Mouse (Mus musculus): ENCODE data around the gene Uhrf1bp1. TPM values are rescaled to one million over a fixed set of nuclear protein-coding genes. Genes with fewer than 3 reads are reported as not detected.

The Uhrf1bp1 gene
- total RNA-seq, 1 experiment, result 16.5 TPM

- no peaks in the 10 kb centered on the region; a peak in 1 of 4 replicates for H3K4me1 ChIP-seq (ENCODE audit: control insufficient read depth in 2 of 2, insufficient read depth in 2 of 2, low read length in 2 of 2, poor library complexity in 1 of 2)
- no peak within 1 kb of the TSS; the same call in 1 of the 2 replicates for H3K27ac ChIP-seq (ENCODE audit: insufficient read depth, low read depth, low read length, poor library complexity, severe bottlenecking)
- in situ Hi-C loops (cut with MboI; ENCODE audit: low sequenced_read_pairs in 2 of 2, unreplicated experiment in 2 of 2), result no loop called here
- peak within 1 kb of the TSS; percentile 82 for H3K9ac ChIP-seq (ENCODE audit: insufficient read depth, low read depth, low read length, poor library complexity, severe bottlenecking)
- H3K4me3 ChIP-seq (ENCODE audit: insufficient read depth in 1 of 2, low read depth in 1 of 2, low read length in 2 of 2, poor library complexity in 1 of 2, severe bottlenecking in 1 of 2), result peak within 1 kb of the TSS; percentile 76 to 89
- no peak for TF ChIP-seq HCFC1 (IDR thresholded peaks at IDR 0.05; ENCODE audit: borderline replicate concordance, insufficient read depth, low read length)
- no peak for TF ChIP-seq CHD2 (IDR thresholded peaks at IDR 0.05; ENCODE audit: low read depth, low read length)
- TF ChIP-seq ZNF384 (IDR thresholded peaks at IDR 0.05; ENCODE audit: low read depth, low read length), result no peak
- no peak for TF ChIP-seq MAFK (IDR thresholded peaks at IDR 0.05; ENCODE audit: insufficient read depth, low read depth, low read length)
- no peak for TF ChIP-seq ZC3H11A (IDR thresholded peaks at IDR 0.05; ENCODE audit: borderline replicate concordance, low read depth, low read length)
- DNase-seq (ENCODE audit: low read depth, low spot score), result no peak
- no peaks in the 10 kb centered on the region; the same call in 1 of the 2 replicates for H3K36me3 ChIP-seq (ENCODE audit: control insufficient read depth, insufficient read depth, low read length, poor library complexity, severe bottlenecking)
- no peaks in the 10 kb centered on the region for H3K9me3 ChIP-seq (ENCODE audit: control insufficient read depth, insufficient read depth, low read depth, low read length)
These were observed 53.6 kb downstream of the Uhrf1bp1 start, which contains the start of gene Taf11 for GRCm38 (mm10) chr17:27909622-27910500. Taf11 (minus strand) TSS chr17:27909844.

- H3K4me1 ChIP-seq (ENCODE audit: control insufficient read depth in 2 of 2, insufficient read depth in 2 of 2, low read length in 2 of 2, poor library complexity in 1 of 2), result no peaks in the 10 kb centered on the region; a peak in 1 of 4 replicates
- H3K27ac ChIP-seq (ENCODE audit: insufficient read depth, low read depth, low read length, poor library complexity, severe bottlenecking), result no peak overlapping the region
- no peaks in the 10 kb centered on the region for H3K9me3 ChIP-seq (ENCODE audit: control insufficient read depth, insufficient read depth, low read depth, low read length)
- no peak overlapping the region for H3K4me3 ChIP-seq (ENCODE audit: insufficient read depth in 1 of 2, low read depth in 1 of 2, low read length in 2 of 2, poor library complexity in 1 of 2, severe bottlenecking in 1 of 2)
- in situ Hi-C loops (cut with MboI; ENCODE audit: low sequenced_read_pairs in 2 of 2, unreplicated experiment in 2 of 2), result no loop called here
- no peak for DNase-seq (ENCODE audit: low read depth, low spot score)
- no peak overlapping the region for H3K9ac ChIP-seq (ENCODE audit: insufficient read depth, low read depth, low read length, poor library complexity, severe bottlenecking)
- no peak for TF ChIP-seq MAFK (IDR thresholded peaks at IDR 0.05; ENCODE audit: insufficient read depth, low read depth, low read length)
- no peak for TF ChIP-seq CHD2 (IDR thresholded peaks at IDR 0.05; ENCODE audit: low read depth, low read length)
- no peak for TF ChIP-seq ZC3H11A (IDR thresholded peaks at IDR 0.05; ENCODE audit: borderline replicate concordance, low read depth, low read length)
- TF ChIP-seq HCFC1 (IDR thresholded peaks at IDR 0.05; ENCODE audit: borderline replicate concordance, insufficient read depth, low read length), result no peak
- TF ChIP-seq ZNF384 (IDR thresholded peaks at IDR 0.05; ENCODE audit: low read depth, low read length), result no peak
- no peaks in the 10 kb centered on the region; the same call in 1 of the 2 replicates for H3K36me3 ChIP-seq (ENCODE audit: control insufficient read depth, insufficient read depth, low read length, poor library complexity, severe bottlenecking)
These were observed 55.1 kb downstream of the Uhrf1bp1 start for GRCm38 (mm10) chr17:27911371-27911770.

GRCm38 (mm10) chr17:27914742-27915141, 58.5 kb downstream of the Uhrf1bp1 start:
- no peaks in the 10 kb centered on the region for H3K9me3 ChIP-seq (ENCODE audit: control insufficient read depth, insufficient read depth, low read depth, low read length)
- H3K36me3 ChIP-seq (ENCODE audit: control insufficient read depth, insufficient read depth, low read length, poor library complexity, severe bottlenecking), result no peaks in the 10 kb centered on the region; the same call in 1 of the 2 replicates
- TF ChIP-seq HCFC1 (IDR thresholded peaks at IDR 0.05; ENCODE audit: borderline replicate concordance, insufficient read depth, low read length), result no peak
- no peak for TF ChIP-seq ZC3H11A (IDR thresholded peaks at IDR 0.05; ENCODE audit: borderline replicate concordance, low read depth, low read length)
- no peak for TF ChIP-seq ZNF384 (IDR thresholded peaks at IDR 0.05; ENCODE audit: low read depth, low read length)
- no peak for TF ChIP-seq MAFK (IDR thresholded peaks at IDR 0.05; ENCODE audit: insufficient read depth, low read depth, low read length)
- no peak for TF ChIP-seq CHD2 (IDR thresholded peaks at IDR 0.05; ENCODE audit: low read depth, low read length)
- H3K9ac ChIP-seq (ENCODE audit: insufficient read depth, low read depth, low read length, poor library complexity, severe bottlenecking), result no peak overlapping the region
- in situ Hi-C loops (cut with MboI; ENCODE audit: low sequenced_read_pairs in 2 of 2, unreplicated experiment in 2 of 2), result no loop called here
- no peak for DNase-seq (ENCODE audit: low read depth, low spot score)
- no peaks in the 10 kb centered on the region; a peak in 1 of 4 replicates for H3K4me1 ChIP-seq (ENCODE audit: control insufficient read depth in 2 of 2, insufficient read depth in 2 of 2, low read length in 2 of 2, poor library complexity in 1 of 2)
- H3K27ac ChIP-seq (ENCODE audit: insufficient read depth, low read depth, low read length, poor library complexity, severe bottlenecking), result no peak overlapping the region
- H3K4me3 ChIP-seq (ENCODE audit: insufficient read depth in 1 of 2, low read depth in 1 of 2, low read length in 2 of 2, poor library complexity in 1 of 2, severe bottlenecking in 1 of 2), result no peak overlapping the region

- in situ Hi-C loops (cut with MboI; ENCODE audit: low sequenced_read_pairs in 2 of 2, unreplicated experiment in 2 of 2), result no loop called here
- DNase-seq (ENCODE audit: low read depth, low spot score), result no peak
- no peak for TF ChIP-seq HCFC1 (IDR thresholded peaks at IDR 0.05; ENCODE audit: borderline replicate concordance, insufficient read depth, low read length)
- no peak for TF ChIP-seq ZNF384 (IDR thresholded peaks at IDR 0.05; ENCODE audit: low read depth, low read length)
- no peak for TF ChIP-seq ZC3H11A (IDR thresholded peaks at IDR 0.05; ENCODE audit: borderline replicate concordance, low read depth, low read length)
- no peak for TF ChIP-seq MAFK (IDR thresholded peaks at IDR 0.05; ENCODE audit: insufficient read depth, low read depth, low read length)
- TF ChIP-seq CHD2 (IDR thresholded peaks at IDR 0.05; ENCODE audit: low read depth, low read length), result no peak
These were observed 60.1 kb downstream of the Uhrf1bp1 start for GRCm38 (mm10) chr17:27916366-27916765.

More at GRCm38 (mm10) chr17:27916366-27916765, 60.1 kb downstream of the Uhrf1bp1 start:
- H3K27ac ChIP-seq (ENCODE audit: insufficient read depth, low read depth, low read length, poor library complexity, severe bottlenecking), result no peak overlapping the region
- no peaks in the 10 kb centered on the region for H3K9me3 ChIP-seq (ENCODE audit: control insufficient read depth, insufficient read depth, low read depth, low read length)
- no peak overlapping the region for H3K4me3 ChIP-seq (ENCODE audit: insufficient read depth in 1 of 2, low read depth in 1 of 2, low read length in 2 of 2, poor library complexity in 1 of 2, severe bottlenecking in 1 of 2)
- no peak overlapping the region for H3K9ac ChIP-seq (ENCODE audit: insufficient read depth, low read depth, low read length, poor library complexity, severe bottlenecking)
- H3K36me3 ChIP-seq (ENCODE audit: control insufficient read depth, insufficient read depth, low read length, poor library complexity, severe bottlenecking), result no peaks in the 10 kb centered on the region; the same call in 1 of the 2 replicates
- H3K4me1 ChIP-seq (ENCODE audit: control insufficient read depth in 2 of 2, insufficient read depth in 2 of 2, low read length in 2 of 2, poor library complexity in 1 of 2), result no peaks in the 10 kb centered on the region; a peak in 1 of 4 replicates

All from ES-E14 (cell line).